Mouse (Mus musculus): ENCODE results near the gene Krtap17-1. TPM values are rescaled to one million over a fixed set of nuclear protein-coding genes. Genes with fewer than 3 reads are reported as not detected.

Krtap17-1 gene
- total RNA-seq (2021): not detected
- long read RNA-seq, experiment 1: 0 reads
- long read RNA-seq, experiment 2: 0 reads

DNA sequence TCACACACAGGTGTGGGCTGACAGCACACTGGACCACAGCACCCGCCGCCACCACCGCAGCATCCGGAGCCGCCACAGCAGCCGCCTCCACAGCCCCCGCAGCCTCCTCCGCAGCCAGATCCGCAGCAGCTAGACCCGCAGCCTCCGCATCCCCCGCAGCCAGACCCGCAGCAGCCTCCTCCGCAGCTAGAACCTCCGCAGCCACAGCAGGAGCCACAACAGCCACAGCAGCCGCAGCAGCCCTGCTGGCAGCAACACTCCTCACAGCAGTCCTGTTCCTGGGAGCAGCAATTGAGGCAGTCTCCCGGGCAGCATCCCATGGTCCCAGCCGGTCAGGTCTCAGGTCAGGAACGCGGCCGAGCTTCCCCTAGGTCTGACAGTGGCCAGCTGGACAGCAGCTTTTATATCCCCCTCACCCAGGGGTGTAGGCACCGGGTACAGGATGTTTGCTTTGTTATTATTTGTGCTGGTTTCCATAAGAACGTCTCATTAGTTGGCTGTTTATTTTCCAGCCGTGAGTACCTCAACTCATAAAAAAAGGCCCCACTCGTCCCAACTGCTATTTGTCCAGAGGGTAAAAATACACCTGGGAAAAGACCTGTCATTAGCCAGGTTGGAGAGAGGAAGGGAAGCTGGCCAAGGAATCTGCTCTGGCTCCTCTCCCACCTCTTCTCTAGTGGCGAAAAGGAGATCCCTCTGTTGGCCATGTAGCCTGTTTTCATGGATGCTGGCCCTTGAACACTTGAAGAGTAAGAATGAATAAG, at the start of gene Krtap17-1:
TSS of gene Krtap17-1 (minus strand) at position 375 of the 764 bp plus-strand sequence.
- no peak for DNase-seq

DNA sequence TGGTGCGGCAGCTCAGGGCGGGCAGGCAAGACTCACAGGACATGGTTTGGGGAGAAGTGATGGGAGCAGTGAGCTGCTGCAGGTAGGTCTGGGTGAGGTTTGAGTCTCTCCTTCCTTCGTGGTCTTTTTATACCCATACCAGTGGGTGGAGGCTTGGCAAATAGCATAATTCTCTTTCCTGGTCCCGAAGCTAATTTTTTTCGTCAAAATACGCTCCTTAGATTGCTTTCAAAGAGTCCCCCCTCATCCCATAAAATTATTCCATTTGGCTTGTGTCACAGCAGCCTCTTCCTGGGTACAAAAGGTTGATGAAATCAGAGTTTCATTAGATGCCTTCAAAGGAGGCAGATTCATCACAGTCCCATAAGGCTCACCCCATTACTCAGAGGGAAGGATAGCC, 47.7 kb upstream of the Krtap17-1 start, which contains the start of gene Krt34:
TSS of gene Krt34 (minus strand) at position 101 of the 400 bp plus-strand sequence.
- no peak for DNase-seq

- no peak for DNase-seq
Observed at GRCm38 (mm10) chr11:100029768-100030167, 36.0 kb upstream of the Krtap17-1 start, which contains the start of gene Krt33b. Gene Krt33b (minus strand): TSS chr11:100029868.

- DNase-seq: no peak
Observed at GRCm38 (mm10) chr11:100021438-100021837, 27.6 kb upstream of the Krtap17-1 start.

- DNase-seq: no peak
Observed at GRCm38 (mm10) chr11:100019466-100019865, 25.7 kb upstream of the Krtap17-1 start.

GRCm38 (mm10) chr11:100016112-100016511, 22.3 kb upstream of the Krtap17-1 start, which contains the start of gene Krt33a:
Gene Krt33a (minus strand): TSS chr11:100016212.
- no peak for DNase-seq

DNA sequence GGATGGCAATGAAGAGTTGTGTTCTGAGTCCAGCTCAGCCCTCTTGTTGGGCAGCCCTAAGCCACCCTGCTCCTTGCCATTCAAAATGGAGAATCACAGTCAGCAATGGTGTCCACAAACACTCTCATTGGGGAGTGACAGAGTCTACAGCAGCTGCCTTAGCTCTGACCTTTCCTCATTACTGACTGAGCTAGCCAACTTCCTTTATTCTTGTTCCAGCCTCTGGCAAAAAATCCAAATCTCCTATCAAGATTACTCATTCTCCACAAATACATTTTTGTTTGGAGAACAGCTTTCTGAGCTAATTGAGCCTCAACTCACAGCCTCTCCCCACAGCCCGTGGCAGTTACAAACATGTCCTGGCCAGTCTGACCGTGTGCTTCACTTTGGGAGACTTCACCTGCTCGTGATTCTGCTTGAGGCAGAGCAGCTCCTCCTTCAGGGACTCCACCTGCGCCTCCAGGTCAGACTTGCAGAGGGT, 19.9 kb upstream of the Krtap17-1 start:
- DNase-seq: no peak

DNA sequence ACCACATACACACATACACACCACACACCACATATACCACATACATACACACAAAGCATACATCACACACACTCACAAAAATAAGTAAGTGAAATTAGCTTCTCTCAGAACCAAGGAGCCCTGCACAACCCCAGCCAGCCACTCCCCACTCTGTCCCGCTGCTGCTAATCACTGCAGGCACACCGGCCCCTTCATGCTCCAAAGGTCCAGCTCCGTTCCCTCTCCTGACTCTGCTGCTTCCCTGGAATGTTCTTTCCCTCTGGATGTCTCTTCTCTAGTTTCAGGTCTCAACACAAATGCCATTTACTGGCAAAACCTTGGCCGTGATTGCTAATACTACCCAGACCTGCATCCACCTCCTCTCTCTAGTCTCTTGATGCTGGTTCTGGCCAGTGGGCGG, 16.9 kb upstream of the Krtap17-1 start:
- no peak for DNase-seq

- no peak for DNase-seq
Observed at GRCm38 (mm10) chr11:100008336-100008735, 14.5 kb upstream of the Krtap17-1 start.

DNA sequence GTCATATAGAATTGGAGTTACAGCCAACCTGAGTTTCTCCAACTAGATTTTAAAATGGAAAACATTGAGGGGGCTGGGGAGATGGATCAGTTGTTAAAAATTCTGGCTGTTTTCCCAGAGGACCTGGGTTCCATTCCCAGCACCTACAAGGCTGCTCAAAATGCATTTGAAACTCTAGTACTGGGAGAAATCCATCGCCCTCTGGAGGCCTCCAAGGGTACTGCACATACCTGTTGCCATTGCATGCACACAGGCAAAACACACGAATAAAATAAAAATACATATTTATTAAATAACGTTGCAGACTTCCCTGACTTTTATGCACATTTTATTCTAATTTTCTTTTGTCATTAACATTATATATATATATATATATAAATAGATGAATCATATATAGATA, 12.8 kb upstream of the Krtap17-1 start:
- no peak for DNase-seq

GRCm38 (mm10) chr11:100005905-100006304, 12.1 kb upstream of the Krtap17-1 start:
- no peak for DNase-seq

GRCm38 (mm10) chr11:100004846-100005245, 11.1 kb upstream of the Krtap17-1 start:
- DNase-seq: no peak

- DNase-seq: no peak
Observed at GRCm38 (mm10) chr11:99999091-99999490, 5.3 kb upstream of the Krtap17-1 start.

GRCm38 (mm10) chr11:99994384-99994661, 529 bp upstream of the Krtap17-1 start:
- DNase-seq: no peak

GRCm38 (mm10) chr11:99990571-99990970, 3.2 kb downstream of the Krtap17-1 start:
- DNase-seq: no peak

DNA sequence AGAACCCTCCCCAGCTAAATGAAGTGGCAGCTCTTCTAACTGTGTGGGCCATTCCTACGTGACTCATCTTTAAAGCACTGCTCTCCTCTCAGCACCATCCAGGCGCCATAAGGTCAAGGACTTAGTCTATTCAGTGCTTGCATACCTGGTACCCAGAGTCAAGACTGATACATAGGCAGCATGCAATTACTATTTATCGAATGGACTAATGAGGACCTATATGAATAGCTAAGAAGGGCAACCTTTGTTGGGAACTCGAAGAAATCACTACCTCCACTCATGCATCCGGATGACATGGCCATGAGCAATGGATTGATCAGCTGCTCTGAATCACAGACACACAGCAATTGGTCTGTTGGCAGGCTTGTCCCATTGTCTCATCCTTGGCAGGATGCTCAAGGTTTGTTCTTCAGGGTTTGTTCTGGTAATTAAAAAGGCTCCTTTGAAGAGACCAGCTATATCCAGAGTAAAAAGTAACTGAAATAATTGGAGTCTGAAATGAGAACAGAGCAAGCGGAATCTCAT, 3.9 kb downstream of the Krtap17-1 start:
- no peak for DNase-seq

GRCm38 (mm10) chr11:99988530-99988929, 5.3 kb downstream of the Krtap17-1 start:
- DNase-seq: no peak

- DNase-seq: no peak
Observed at GRCm38 (mm10) chr11:99986180-99986647, 7.6 kb downstream of the Krtap17-1 start, which contains the start of gene Krtap16-1. Gene Krtap16-1 (minus strand): TSS chr11:99986597.

DNA sequence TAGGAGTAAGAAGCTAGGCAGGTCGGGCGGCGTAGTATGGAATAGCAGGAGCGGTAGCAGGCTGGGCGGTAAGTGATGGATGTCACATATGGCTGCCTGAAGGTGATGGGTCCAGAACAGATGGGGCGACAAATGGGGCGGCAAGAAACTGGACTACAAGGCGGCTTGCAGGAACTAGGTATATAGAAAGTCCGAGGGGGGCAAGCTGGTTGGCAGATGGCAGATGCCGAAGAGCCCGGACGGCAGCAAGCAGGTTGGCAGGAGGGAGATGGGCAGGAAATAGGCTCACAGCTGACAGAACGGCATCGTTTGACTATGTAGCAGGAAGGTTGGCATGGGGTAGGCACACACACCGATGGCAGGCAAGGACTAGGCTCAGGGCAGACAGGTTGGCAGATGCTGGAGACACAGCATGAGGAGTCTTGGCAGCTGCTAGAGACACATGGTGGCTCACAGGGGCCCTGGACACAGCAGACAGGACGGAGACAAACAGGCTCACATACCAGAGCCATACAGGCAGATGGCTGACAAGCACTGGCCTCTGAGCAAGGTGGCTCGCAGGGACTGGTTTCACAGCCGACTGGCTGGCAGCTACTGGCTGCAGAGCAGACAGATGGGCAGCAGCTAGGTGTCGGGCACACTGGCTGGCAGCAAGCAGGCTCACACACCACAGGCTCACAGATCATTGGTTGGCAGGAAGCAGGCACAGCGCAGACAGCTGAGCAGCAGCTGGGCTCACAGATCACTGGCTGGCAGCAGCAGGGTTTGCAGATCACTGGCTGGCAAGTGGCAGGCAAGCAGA, 8.3 kb downstream of the Krtap17-1 start:
- DNase-seq: peak; percentile 79

- DNase-seq: no peak
Observed at GRCm38 (mm10) chr11:99983442-99983841, 10.4 kb downstream of the Krtap17-1 start.

- DNase-seq: no peak
Observed at GRCm38 (mm10) chr11:99982731-99983130, 11.1 kb downstream of the Krtap17-1 start.

DNA sequence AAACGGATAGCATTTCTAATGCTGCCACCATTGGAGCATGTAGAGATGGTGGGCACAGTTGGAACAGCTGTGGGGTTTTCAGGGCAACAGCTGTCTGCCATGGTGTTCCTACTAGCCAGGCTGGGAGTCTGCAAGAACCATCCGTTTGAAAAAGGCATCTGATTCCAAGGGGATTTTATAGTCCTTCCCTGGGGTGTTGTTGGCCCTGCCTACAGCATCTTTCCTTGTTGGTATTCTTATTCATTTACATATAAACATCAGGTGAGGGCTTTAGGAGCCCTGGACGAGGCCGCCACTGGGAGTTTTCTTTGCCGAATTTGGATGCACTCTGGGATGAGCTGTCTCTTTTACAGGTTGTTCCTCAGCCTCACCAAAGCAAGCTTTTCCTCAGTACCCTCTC, 14.8 kb downstream of the Krtap17-1 start, which contains the start of gene Krtap29-1:
TSS of gene Krtap29-1 (minus strand) at position 101 of the 400 bp plus-strand sequence.
- no peak for DNase-seq

DNA sequence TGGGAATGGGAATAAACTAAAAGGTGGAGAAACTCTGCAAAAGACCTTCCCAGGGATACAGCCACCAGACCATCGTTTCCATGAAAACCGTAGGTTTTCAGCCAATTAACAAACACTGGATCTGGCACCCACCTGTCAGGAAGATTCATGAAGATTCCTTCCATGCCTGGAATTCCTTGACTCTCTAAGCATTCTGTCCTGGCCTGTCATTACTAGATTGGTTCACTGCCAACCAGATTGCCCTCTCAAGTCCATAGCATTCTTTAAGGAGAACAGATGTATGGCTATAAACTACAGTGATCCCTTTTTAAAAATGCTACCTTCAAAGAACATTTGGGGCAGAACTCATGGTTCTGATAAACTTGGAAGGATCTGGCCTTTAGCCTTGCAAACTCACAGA, 27.8 kb downstream of the Krtap17-1 start:
- DNase-seq: no peak
